Mouse (Mus musculus): ENCODE results near the gene Syt17. TPM values are rescaled to one million over a fixed set of nuclear protein-coding genes. Genes with fewer than 3 reads are reported as not detected.

The Syt17 gene
- total and polyA plus RNA-seq, 3 experiments, result not detected

GRCm38 (mm10) chr7:118428937-118429336, 19.1 kb downstream of the Syt17 start:
- Histone ChIP-seq H3K27me3 (replicated peaks) (no peaks in the 10 kb centered on the region), H3K4me2 (ENCODE audit: insufficient read depth, low read depth, poor library complexity, severe bottlenecking) (no peak overlapping the region), H3K27ac (ENCODE audit: insufficient read depth, low read depth) (no peak overlapping the region), H3K4me1 (ENCODE audit: control insufficient read depth in 1 of 2, insufficient read depth in 2 of 2) (0 out of 4 replicates have a peak, but pooled peaks cover 0 to 2% of the 10 kb centered on the region in 2 experiments), H3K9ac (ENCODE audit: insufficient read depth, low read depth) (no peak overlapping the region), H3K36me3 (replicated peaks in 1 of 2; ENCODE audit: control insufficient read depth in 1 of 2, insufficient read depth in 1 of 2, low read length in 1 of 2) (no peaks in the 10 kb centered on the region), H3K4me3 (replicated peaks in 1 of 3; ENCODE audit: low read depth in 2 of 3, low read length in 2 of 3, poor library complexity in 1 of 3) (no peak overlapping the region), H3K9me3 (replicated peaks; ENCODE audit: low read length) (no peaks in the 10 kb centered on the region), H3K79me2 (replicated peaks; ENCODE audit: control insufficient read depth, extremely low read depth, insufficient read depth, poor library complexity, severe bottlenecking) (no peaks in the 10 kb centered on the region)
- DNase-seq (ENCODE audit: extremely low read depth), result no peak
- in situ Hi-C loops (cut with MboI; ENCODE audit: low pct_ligation_motif_present, low pct_unique_long_range_greater_than_20kb, low sequenced_read_pairs) (no loop called here), dilution Hi-C loops (cut with MboI; ENCODE audit: extremely low pct_ligation_motif_present, extremely low pct_unique_long_range_greater_than_20kb, low sequenced_read_pairs) (no loop called here)
- TF ChIP-seq SIN3A (IDR thresholded peaks at IDR 0.05; ENCODE audit: low read length) (no peak), MAX (IDR thresholded peaks at IDR 0.05; ENCODE audit: low read length) (no peak), JUND (conservative IDR thresholded peaks at IDR 0.05; ENCODE audit: low read depth, low read length) (no peak), MAFK (IDR thresholded peaks at IDR 0.05; ENCODE audit: insufficient replicate concordance, low read length) (no peak), MEF2A (IDR thresholded peaks at IDR 0.05; ENCODE audit: borderline replicate concordance, low read depth, low read length) (no peak)

GRCm38 (mm10) chr7:118419491-118420180, 28.4 kb downstream of the Syt17 start:
- H3K27me3 ChIP-seq (replicated peaks), result peaks cover 2% of the 10 kb centered on the region
- no peak overlapping the region for H3K4me3 ChIP-seq (replicated peaks in 1 of 3; ENCODE audit: low read depth in 2 of 3, low read length in 2 of 3, poor library complexity in 1 of 3)
- DNase-seq (ENCODE audit: extremely low read depth), result no peak
- no peak overlapping the region for H3K9ac ChIP-seq (ENCODE audit: insufficient read depth, low read depth)
- peaks cover 3 to 4% of the 10 kb centered on the region in 2 experiments; a peak in 1 of 4 replicates for H3K4me1 ChIP-seq (ENCODE audit: control insufficient read depth in 1 of 2, insufficient read depth in 2 of 2)
- no peaks in the 10 kb centered on the region for H3K9me3 ChIP-seq (replicated peaks; ENCODE audit: low read length)
- H3K4me2 ChIP-seq (ENCODE audit: insufficient read depth, low read depth, poor library complexity, severe bottlenecking), result peak overlapping the region; percentile 36
- TF ChIP-seq SMC3 (IDR thresholded peaks at IDR 0.05; ENCODE audit: low read depth, low read length) (no peak), RAD21 (IDR thresholded peaks at IDR 0.05; ENCODE audit: low read depth, low read length) (no peak), CTCF (conservative IDR thresholded peaks at IDR 0.05 in 1 of 2, IDR thresholded peaks at IDR 0.05 in 1 of 2; ENCODE audit: low read depth in 2 of 2, low read length in 2 of 2) (no peak), BHLHE40 (IDR thresholded peaks at IDR 0.05; ENCODE audit: low read depth, low read length) (no peak), MAFK (IDR thresholded peaks at IDR 0.05; ENCODE audit: insufficient replicate concordance, low read length) (no peak), GABPA (IDR thresholded peaks at IDR 0.05; ENCODE audit: insufficient replicate concordance, low read depth, low read length) (no peak), MAX (IDR thresholded peaks at IDR 0.05; ENCODE audit: low read length) (no peak), MEF2A (IDR thresholded peaks at IDR 0.05; ENCODE audit: borderline replicate concordance, low read depth, low read length) (no peak), MXI1 (IDR thresholded peaks at IDR 0.05; ENCODE audit: low read depth, low read length) (no peak), UBTF (IDR thresholded peaks at IDR 0.05; ENCODE audit: low read depth, low read length) (no peak), ZC3H11A (IDR thresholded peaks at IDR 0.05; ENCODE audit: low read depth, low read length) (no peak), RCOR1 (conservative IDR thresholded peaks at IDR 0.05; ENCODE audit: low read depth, low read length) (no peak)
- in situ Hi-C loops (cut with MboI; ENCODE audit: low pct_ligation_motif_present, low pct_unique_long_range_greater_than_20kb, low sequenced_read_pairs) (no loop called here), dilution Hi-C loops (cut with MboI; ENCODE audit: extremely low pct_ligation_motif_present, extremely low pct_unique_long_range_greater_than_20kb, low sequenced_read_pairs) (no loop called here)
- no peak overlapping the region for H3K27ac ChIP-seq (ENCODE audit: insufficient read depth, low read depth)
- H3K36me3 ChIP-seq (replicated peaks in 1 of 2; ENCODE audit: control insufficient read depth in 1 of 2, insufficient read depth in 1 of 2, low read length in 1 of 2), result no peaks in the 10 kb centered on the region
- H3K79me2 ChIP-seq (replicated peaks; ENCODE audit: control insufficient read depth, extremely low read depth, insufficient read depth, poor library complexity, severe bottlenecking), result no peaks in the 10 kb centered on the region
